Mouse (Mus musculus) T-helper 17 cell (primary cell): ENCODE data around the gene Rad51b.

Experiments used
- in situ Hi-C, 2 experiments: fragments of 300-600 bp; cut with MboI, MseI; formaldehyde crosslinking; loops; 1 replicate in 1 of 2; 2 replicates in 1 of 2; pipeline ENCODE4 v1.15.1; 2025; ENCODE audit warnings: high pct_unique_total_duplicates in 2 of 2

The Rad51b gene

GRCm38 (mm10) chr12:79724875-79725274 is 427.8 kb downstream of the Rad51b start:
- in situ Hi-C loops = no loop called here

- in situ Hi-C loops = no loop called here
Observed at GRCm38 (mm10) chr12:79725711-79726110, 428.6 kb downstream of the Rad51b start.

GRCm38 (mm10) chr12:79726116-79726515 is 429.0 kb downstream of the Rad51b start:
- in situ Hi-C loops = no loop called here

GRCm38 (mm10) chr12:79726959-79727358 is 429.9 kb downstream of the Rad51b start:
- in situ Hi-C loops = no loop called here

GRCm38 (mm10) chr12:79729926-79730506 is 432.9 kb downstream of the Rad51b start:
- in situ Hi-C loops = no loop called here

GRCm38 (mm10) chr12:79731905-79732304 is 434.8 kb downstream of the Rad51b start:
- in situ Hi-C loops = no loop called here

- in situ Hi-C loops = no loop called here
Observed at GRCm38 (mm10) chr12:79732355-79733115, 435.5 kb downstream of the Rad51b start.

GRCm38 (mm10) chr12:79735341-79735785 is 438.3 kb downstream of the Rad51b start:
- in situ Hi-C loops = no loop called here

- in situ Hi-C loops = no loop called here
Observed at GRCm38 (mm10) chr12:79735882-79736281, 438.8 kb downstream of the Rad51b start.

GRCm38 (mm10) chr12:79738700-79739099 is 441.6 kb downstream of the Rad51b start:
- in situ Hi-C loops = no loop called here

- in situ Hi-C loops = no loop called here
Observed at GRCm38 (mm10) chr12:79739918-79740639, 443.0 kb downstream of the Rad51b start.

- in situ Hi-C loops = no loop called here
Observed at GRCm38 (mm10) chr12:79742211-79742610, 445.1 kb downstream of the Rad51b start.

- in situ Hi-C loops = no loop called here
Observed at GRCm38 (mm10) chr12:79744131-79744530, 447.0 kb downstream of the Rad51b start.

- in situ Hi-C loops = no loop called here
Observed at GRCm38 (mm10) chr12:79745225-79745624, 448.1 kb downstream of the Rad51b start.

GRCm38 (mm10) chr12:79745845-79746510 is 448.9 kb downstream of the Rad51b start:
- in situ Hi-C loops = no loop called here

- in situ Hi-C loops = no loop called here
Observed at GRCm38 (mm10) chr12:79747541-79747940, 450.5 kb downstream of the Rad51b start.

- in situ Hi-C loops = no loop called here
Observed at GRCm38 (mm10) chr12:79748862-79749261, 451.8 kb downstream of the Rad51b start.

GRCm38 (mm10) chr12:79750253-79751125 is 453.4 kb downstream of the Rad51b start:
- in situ Hi-C loops = loop anchor here in 1 of 2 experiments (25.0 kb wide), 1 partner anchor 138 kb away; no protein-coding TSS in a partner anchor

- in situ Hi-C loops = loop anchor here in 1 of 2 experiments (25.0 kb wide), 1 partner anchor 139 kb away; no protein-coding TSS in a partner anchor
Observed at GRCm38 (mm10) chr12:79751781-79752180, 454.7 kb downstream of the Rad51b start.

GRCm38 (mm10) chr12:79752189-79752588 is 455.1 kb downstream of the Rad51b start:
- in situ Hi-C loops = loop anchor here in 1 of 2 experiments (25.0 kb wide), 1 partner anchor 140 kb away; no protein-coding TSS in a partner anchor
